Mouse (Mus musculus) fat pad, adult 2 months (tissue): Measurements from ENCODE around the gene Stom.

Experiments
- DNase-seq: peaks from one replicate; pipeline ENCODE4 v3.0.0-alpha.2; 2011; ENCODE audit warnings: low read depth, low spot score; ENCODE audit errors: extremely low read depth

Gene Stom

GRCm38 (mm10) chr2:35322404-35323164, 14.2 kb downstream of the Stom start:
- DNase-seq: no peak

GRCm38 (mm10) chr2:35320399-35320798, 16.4 kb downstream of the Stom start:
- no peak for DNase-seq

- DNase-seq: no peak
Observed at GRCm38 (mm10) chr2:35318405-35318804, 18.4 kb downstream of the Stom start.

- no peak for DNase-seq
Observed at GRCm38 (mm10) chr2:35317604-35318003, 19.2 kb downstream of the Stom start.

GRCm38 (mm10) chr2:35314300-35314699, 22.5 kb downstream of the Stom start:
- DNase-seq: no peak

- no peak for DNase-seq
Observed at GRCm38 (mm10) chr2:35309906-35310493, 26.8 kb downstream of the Stom start.

GRCm38 (mm10) chr2:35308166-35308565, 28.6 kb downstream of the Stom start:
- DNase-seq: no peak

GRCm38 (mm10) chr2:35302049-35302885, 34.5 kb downstream of the Stom start:
- DNase-seq: no peak

- DNase-seq: no peak
Observed at GRCm38 (mm10) chr2:35299437-35299836, 37.3 kb downstream of the Stom start.

- DNase-seq: no peak
Observed at GRCm38 (mm10) chr2:35297703-35298332, 39.0 kb downstream of the Stom start.

- no peak for DNase-seq
Observed at GRCm38 (mm10) chr2:35293291-35293690, 43.5 kb downstream of the Stom start.

- DNase-seq: no peak
Observed at GRCm38 (mm10) chr2:35292700-35293099, 44.1 kb downstream of the Stom start.

GRCm38 (mm10) chr2:35291856-35292255, 44.9 kb downstream of the Stom start:
- no peak for DNase-seq

- no peak for DNase-seq
Observed at GRCm38 (mm10) chr2:35288758-35289635, 47.8 kb downstream of the Stom start.

- no peak for DNase-seq
Observed at GRCm38 (mm10) chr2:35287017-35287620, 49.7 kb downstream of the Stom start.

GRCm38 (mm10) chr2:35285209-35285608, 51.6 kb downstream of the Stom start:
- DNase-seq: no peak

GRCm38 (mm10) chr2:35283997-35284396, 52.8 kb downstream of the Stom start:
- DNase-seq: no peak

GRCm38 (mm10) chr2:35282214-35282613, 54.6 kb downstream of the Stom start:
- no peak for DNase-seq

- DNase-seq: no peak
Observed at GRCm38 (mm10) chr2:35280001-35280400, 56.8 kb downstream of the Stom start.
